Mouse (Mus musculus) stomach, embryonic 14.5 days (tissue): Measurements from ENCODE around the gene Manbal. TPM values are rescaled to one million over a fixed set of nuclear protein-coding genes. Genes with fewer than 3 reads are reported as not detected.

Source experiments
- ATAC-seq: fragments of 200-750 bp; cut with Nextera tagmentation; 2 replicates; pipeline ENCODE4 v1.8.0; 2017; ENCODE audit warnings: low read depth, moderate TSS enrichment; ENCODE audit not compliant: insufficient number of reproducible peaks, insufficient read depth, low FRiP score
- H3K27ac ChIP-seq: fragments of 300-500 bp; sonication (generic); 2 replicates; pipeline ENCODE4 v1.5.1; 2014; ENCODE audit warnings: mild to moderate bottlenecking, low read length, moderate library complexity, mixed read lengths
- H3K27me3 ChIP-seq: fragments of 300-500 bp; sonication (generic); 2 replicates; pipeline ENCODE4 v1.6.1; 2014; ENCODE audit warnings: low read length, control low read depth, mixed read lengths; ENCODE audit not compliant: control insufficient read depth, insufficient read depth
- H3K36me3 ChIP-seq: fragments of 300-500 bp; sonication (generic); 2 replicates; pipeline ENCODE4 v1.6.1; 2014; ENCODE audit warnings: mild to moderate bottlenecking, control low read depth, low read length, moderate library complexity, mixed read lengths; ENCODE audit not compliant: control insufficient read depth, insufficient read depth
- H3K4me1 ChIP-seq: fragments of 300-500 bp; sonication (generic); 2 replicates; pipeline ENCODE4 v1.6.1; 2014; ENCODE audit warnings: low read length, control low read depth, mixed read lengths; ENCODE audit not compliant: control insufficient read depth, insufficient read depth
- H3K4me2 ChIP-seq: fragments of 300-500 bp; sonication (generic); replicated peaks from 2 replicates; pipeline ENCODE4 v1.6.1; 2014; ENCODE audit warnings: low read depth, low read length, control low read depth
- H3K4me3 ChIP-seq: fragments of 300-500 bp; sonication (generic); 2 replicates; pipeline ENCODE4 v1.5.1; 2014; ENCODE audit warnings: low read depth, low read length, control low read depth
- H3K9ac ChIP-seq: fragments of 300-500 bp; sonication (generic); replicated peaks from 2 replicates; pipeline ENCODE4 v1.6.1; 2014; ENCODE audit warnings: low read depth, mild to moderate bottlenecking, control low read depth, low read length, moderate library complexity, mixed read lengths
- H3K9me3 ChIP-seq: fragments of 300-500 bp; sonication (generic); 2 replicates; pipeline ENCODE4 v1.6.1; 2016; ENCODE audit warnings: low read depth, low read length, control low read depth; ENCODE audit not compliant: control insufficient read depth
- WGBS: fragments of 180-500 bp; shearing (Covaris S2); extraction: QIAGEN DNeasy Blood & Tissue Kit; methylation state at CpG from one replicate; pipeline ENCODE4 v1.1.7; 2014; 5-methylcytosine and 5-hydroxymethylcytosine counted together
- polyA plus RNA-seq: library from polyadenylated mRNA; unstranded; fragments of >200 nt; fragmentation: Nextera tagmentation; extraction: Ambion mirVana; gene quantifications from 2 replicates; pipeline ENCODE4 v1.2.1, GENCODE M21; 2014

The Manbal gene
- polyA plus RNA-seq: 47.3 and 49.2 TPM in 2 replicates

DNA sequence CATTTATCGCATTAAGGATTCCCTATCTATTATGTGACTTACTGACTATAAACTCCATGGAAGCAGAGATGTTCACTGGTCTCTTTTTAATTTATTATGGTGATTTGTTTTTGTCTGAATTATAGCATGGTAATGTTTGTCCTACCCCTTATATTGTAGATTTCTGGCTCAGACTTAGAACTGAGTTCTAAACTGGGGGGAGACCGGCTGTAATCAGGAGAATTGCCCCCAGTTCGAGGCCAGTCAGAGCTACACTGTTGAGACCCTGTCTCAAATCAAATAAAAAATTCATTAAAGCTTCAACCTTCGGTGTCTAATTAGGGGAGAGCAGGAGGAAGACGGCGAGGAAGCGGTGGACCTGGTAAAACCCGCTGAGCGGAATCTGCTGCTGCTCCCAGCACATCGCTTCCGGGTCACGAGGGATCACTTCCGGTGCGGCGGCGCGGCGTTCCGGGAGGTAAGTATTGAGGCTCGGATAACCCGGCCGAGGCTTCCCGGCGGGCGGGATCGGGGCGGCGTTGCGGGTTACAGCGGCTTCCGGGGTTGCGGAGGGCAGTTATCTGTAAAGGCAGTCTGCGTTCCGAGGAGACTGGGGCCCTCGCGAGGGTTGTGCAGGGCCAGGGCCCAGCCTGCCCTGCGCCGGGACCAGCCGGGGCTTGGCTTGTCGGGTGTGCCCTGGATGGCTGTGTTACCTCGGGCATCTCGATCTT, at the start of gene Manbal:
TSS of gene Manbal (plus strand) at position 411 of the 710 bp plus-strand sequence.
- Histone ChIP-seq H3K4me1 (peaks cover 7% of the 10 kb centered on the region; the same call in 1 of the 2 replicates), H3K36me3 (no peaks in the 10 kb centered on the region), H3K27ac (peak within 1 kb of the TSS; percentile 94), H3K4me2 (peak within 1 kb of the TSS; percentile 50), H3K9ac (peak within 1 kb of the TSS; percentile 93), H3K4me3 (peak within 1 kb of the TSS; percentile 67), H3K9me3 (no peaks in the 10 kb centered on the region), H3K27me3 (no peaks in the 10 kb centered on the region)
- 4% methylated on average over 42 of the region's 42 CpGs for WGBS
- ATAC-seq: peak; percentile 84

DNA sequence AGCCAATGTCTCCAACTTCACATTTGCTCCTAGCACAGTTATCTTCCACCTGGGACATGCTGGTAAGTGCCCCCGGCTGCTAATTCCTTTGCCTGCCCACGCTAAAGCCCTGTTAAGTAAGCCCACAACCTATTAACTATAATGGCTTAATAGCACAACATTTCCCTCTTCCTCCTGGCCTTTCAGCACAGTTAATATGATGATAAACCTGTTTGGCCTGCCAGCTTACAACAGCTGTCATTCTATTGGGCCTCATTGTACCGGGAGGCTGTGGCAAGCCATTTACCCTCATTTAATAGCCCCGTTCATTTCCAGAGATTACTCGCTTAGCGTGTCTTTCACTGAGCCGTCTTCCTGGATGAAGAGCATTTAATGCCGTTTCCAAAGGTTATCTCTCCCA, 47.3 kb upstream of the Manbal start:
- Histone ChIP-seq H3K4me1 (0 out of 2 replicates have a peak, but pooled peaks cover 3% of the 10 kb centered on the region), H3K9me3 (no peaks in the 10 kb centered on the region), H3K4me3 (no peak overlapping the region), H3K4me2 (no peak overlapping the region), H3K27ac (peak overlapping the region; percentile 66; the same call in 1 of the 2 replicates), H3K9ac (no peak overlapping the region), H3K27me3 (no peaks in the 10 kb centered on the region), H3K36me3 (peaks cover 74% of the 10 kb centered on the region)
- 77% methylated on average over 8 of the region's 8 CpGs for WGBS
- no peak for ATAC-seq

GRCm38 (mm10) chr2:157320886-157321285, 46.5 kb upstream of the Manbal start:
- H3K4me2 ChIP-seq: no peak overlapping the region
- H3K36me3 ChIP-seq: peaks cover 73% of the 10 kb centered on the region
- no peak overlapping the region for H3K4me3 ChIP-seq
- peak overlapping the region; percentile 44; the same call in 1 of the 2 replicates for H3K27ac ChIP-seq
- H3K9ac ChIP-seq: no peak overlapping the region
- 0 out of 2 replicates have a peak, but pooled peaks cover 3% of the 10 kb centered on the region for H3K4me1 ChIP-seq
- ATAC-seq: no peak
- 44% methylated on average over 5 of the region's 5 CpGs for WGBS
- H3K9me3 ChIP-seq: no peaks in the 10 kb centered on the region
- H3K27me3 ChIP-seq: no peaks in the 10 kb centered on the region

DNA sequence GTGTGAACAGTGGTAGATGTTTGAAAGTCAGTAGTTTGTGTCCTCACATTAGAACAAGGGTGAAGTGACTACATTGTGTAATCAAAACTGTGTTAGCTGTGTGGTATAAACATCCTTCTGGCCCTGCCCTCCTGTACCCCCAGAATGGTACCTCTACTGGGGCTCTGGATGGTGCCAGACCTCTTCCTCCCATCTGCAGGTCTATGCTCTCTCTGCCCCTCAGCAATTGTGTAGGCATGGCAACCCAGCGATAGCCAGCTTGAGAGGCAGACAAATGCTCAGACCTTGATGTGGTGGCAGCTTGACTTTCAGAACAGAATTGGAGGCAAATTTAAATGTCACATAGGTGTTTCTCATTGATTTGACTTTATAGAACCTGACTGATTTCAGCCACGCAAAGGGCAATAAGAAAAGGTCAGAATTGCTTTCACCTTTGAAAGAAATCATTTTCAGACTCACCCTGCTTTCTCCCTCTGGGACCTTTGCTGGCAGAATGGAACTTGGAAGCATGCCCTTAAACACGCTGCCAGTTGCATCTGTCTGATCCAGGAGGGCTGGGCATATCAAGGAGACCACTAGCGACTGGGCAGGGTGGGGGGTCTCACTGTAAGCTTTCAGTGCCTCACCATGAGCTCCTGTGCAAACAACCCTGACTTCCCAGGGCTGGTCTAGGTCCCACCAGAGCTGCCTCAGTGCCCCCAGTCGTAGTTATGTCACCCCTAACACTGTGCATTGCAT, 45.2 kb upstream of the Manbal start:
- Histone ChIP-seq H3K4me3 (no peak overlapping the region), H3K4me1 (0 out of 2 replicates have a peak, but pooled peaks cover 3% of the 10 kb centered on the region), H3K36me3 (peaks cover 74% of the 10 kb centered on the region), H3K9ac (no peak overlapping the region), H3K27ac (no peak overlapping the region), H3K9me3 (no peaks in the 10 kb centered on the region), H3K4me2 (no peak overlapping the region), H3K27me3 (no peaks in the 10 kb centered on the region)
- 89% methylated on average over 5 of the region's 5 CpGs for WGBS
- ATAC-seq: no peak

GRCm38 (mm10) chr2:157325238-157325637, 42.2 kb upstream of the Manbal start:
- Histone ChIP-seq H3K9me3 (no peaks in the 10 kb centered on the region), H3K27ac (no peak overlapping the region)
- WGBS: 85% methylated on average over 2 of the region's 2 CpGs

DNA sequence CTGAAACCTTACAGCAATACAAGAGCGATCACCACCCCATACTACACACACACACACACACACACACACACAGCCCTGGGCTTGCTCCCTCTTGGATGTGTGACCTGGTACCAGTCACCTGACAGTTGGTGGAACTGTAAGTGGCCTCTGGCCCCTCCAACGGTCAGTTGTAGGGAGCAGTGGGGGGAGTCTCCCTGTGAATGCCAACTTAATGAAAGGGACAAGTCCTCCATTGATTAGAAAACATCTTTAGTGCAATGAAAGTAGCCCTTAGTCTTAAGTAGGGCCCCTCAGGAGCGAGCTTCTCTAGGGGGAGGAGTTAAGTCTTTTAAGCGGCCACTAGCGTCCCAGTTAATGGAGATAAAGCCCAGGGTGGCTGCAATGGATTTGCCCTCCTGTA, 39.3 kb upstream of the Manbal start:
- WGBS: 45% methylated on average over 5 of the region's 5 CpGs
- no peak for ATAC-seq
- no peaks in the 10 kb centered on the region for H3K4me1 ChIP-seq
- no peaks in the 10 kb centered on the region for H3K27me3 ChIP-seq
- H3K4me3 ChIP-seq: no peak overlapping the region
- H3K27ac ChIP-seq: no peak overlapping the region; the same call in 1 of the 2 replicates
- H3K4me2 ChIP-seq: no peak overlapping the region
- no peaks in the 10 kb centered on the region for H3K9me3 ChIP-seq
- no peak overlapping the region for H3K9ac ChIP-seq
- peaks cover 39% of the 10 kb centered on the region for H3K36me3 ChIP-seq

More at GRCm38 (mm10) chr2:157325238-157325637, 42.2 kb upstream of the Manbal start:
- Histone ChIP-seq H3K4me1 (0 out of 2 replicates have a peak, but pooled peaks cover 3% of the 10 kb centered on the region), H3K4me2 (no peak overlapping the region), H3K27me3 (no peaks in the 10 kb centered on the region), H3K36me3 (peaks cover 60% of the 10 kb centered on the region), H3K4me3 (no peak overlapping the region), H3K9ac (no peak overlapping the region)
- no peak for ATAC-seq

DNA sequence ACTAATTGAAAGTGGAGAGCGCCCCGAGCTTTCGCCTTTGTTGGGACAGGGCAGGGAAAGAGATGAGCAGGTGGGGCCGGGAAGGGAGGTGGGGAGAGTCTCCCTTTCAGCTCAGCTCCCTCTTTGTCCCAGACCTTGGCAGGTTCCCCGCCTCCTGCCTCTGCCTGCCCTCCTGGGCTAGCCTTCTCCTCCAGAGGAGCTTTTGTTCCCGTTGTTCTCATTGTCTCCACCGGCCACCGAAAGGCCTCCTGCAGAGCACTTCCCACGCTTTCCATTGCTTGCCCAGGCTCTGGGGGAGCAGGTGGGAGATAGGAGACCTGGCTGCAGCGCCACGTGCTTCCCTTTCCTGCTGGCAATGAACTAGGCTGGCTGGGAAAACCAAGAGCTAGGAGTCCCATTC, 38.8 kb upstream of the Manbal start:
- no peaks in the 10 kb centered on the region for H3K9me3 ChIP-seq
- H3K27ac ChIP-seq: peak overlapping the region; percentile 6; the same call in 1 of the 2 replicates
- no peaks in the 10 kb centered on the region for H3K27me3 ChIP-seq
- no peak overlapping the region for H3K4me3 ChIP-seq
- WGBS: 43% methylated on average over 11 of the region's 11 CpGs
- H3K36me3 ChIP-seq: peaks cover 34% of the 10 kb centered on the region
- H3K9ac ChIP-seq: no peak overlapping the region
- ATAC-seq: no peak
- H3K4me2 ChIP-seq: no peak overlapping the region
- no peaks in the 10 kb centered on the region for H3K4me1 ChIP-seq

DNA sequence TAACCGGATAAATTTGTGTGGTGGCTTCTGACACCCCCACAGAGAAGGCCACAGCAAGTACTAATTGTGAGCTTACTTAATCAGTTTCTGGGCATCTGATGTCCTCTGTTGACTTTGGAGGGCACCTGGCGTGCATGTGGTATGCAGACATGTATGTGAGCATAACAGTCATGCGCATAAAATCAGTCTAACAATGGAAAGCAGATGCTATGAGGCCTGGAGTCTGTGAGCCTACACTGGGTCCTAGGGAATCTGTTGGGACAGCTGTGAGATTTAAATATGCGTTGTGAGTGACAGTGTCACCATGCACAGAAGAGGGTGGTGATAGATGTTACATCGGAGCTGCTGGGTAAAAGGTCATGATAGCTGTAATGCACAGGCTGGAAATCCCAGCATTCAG, 35.3 kb upstream of the Manbal start:
- Histone ChIP-seq H3K4me2 (no peak overlapping the region), H3K9ac (no peak overlapping the region), H3K36me3 (peaks cover 4% of the 10 kb centered on the region; the same call in 1 of the 2 replicates), H3K9me3 (no peaks in the 10 kb centered on the region), H3K27ac (no peak overlapping the region), H3K4me1 (no peaks in the 10 kb centered on the region), H3K27me3 (no peaks in the 10 kb centered on the region), H3K4me3 (no peak overlapping the region)
- WGBS: 87% methylated on average over 5 of the region's 5 CpGs
- no peak for ATAC-seq
